Mouse (Mus musculus): Measurements from ENCODE around the gene Irf8. TPM values are rescaled to one million over a fixed set of nuclear protein-coding genes. Genes with fewer than 3 reads are reported as not detected.
"Not testable (repeated sequence)": the region's sequence is repeated elsewhere in the genome, so short reads cannot be mapped to it uniquely, and the experiment has no call there.

Gene Irf8
- total and polyA plus RNA-seq, 3 experiments: 11.9 to 74.7 (median 41.9) TPM

DNA sequence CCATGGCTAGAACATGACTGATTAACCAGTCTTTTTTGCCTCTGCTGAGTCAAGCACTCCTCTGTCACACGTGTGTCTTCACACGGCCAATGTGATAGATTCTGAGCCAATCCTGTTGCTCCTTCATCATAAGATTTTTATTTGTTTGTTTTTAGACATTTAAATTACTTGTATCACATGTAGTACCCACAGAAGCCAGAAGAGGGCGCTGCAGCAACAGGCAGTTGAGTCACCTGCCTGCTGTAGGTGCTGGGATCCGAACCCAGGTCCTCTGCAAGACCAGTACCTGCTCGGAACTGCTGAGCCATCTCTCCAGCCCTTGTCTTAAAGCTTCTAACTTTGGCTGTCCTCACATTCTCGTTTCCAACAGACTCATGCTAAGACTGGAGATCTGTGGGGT lies 13.1 kb upstream of the Irf8 start:
- DNase-seq: no peak

DNA sequence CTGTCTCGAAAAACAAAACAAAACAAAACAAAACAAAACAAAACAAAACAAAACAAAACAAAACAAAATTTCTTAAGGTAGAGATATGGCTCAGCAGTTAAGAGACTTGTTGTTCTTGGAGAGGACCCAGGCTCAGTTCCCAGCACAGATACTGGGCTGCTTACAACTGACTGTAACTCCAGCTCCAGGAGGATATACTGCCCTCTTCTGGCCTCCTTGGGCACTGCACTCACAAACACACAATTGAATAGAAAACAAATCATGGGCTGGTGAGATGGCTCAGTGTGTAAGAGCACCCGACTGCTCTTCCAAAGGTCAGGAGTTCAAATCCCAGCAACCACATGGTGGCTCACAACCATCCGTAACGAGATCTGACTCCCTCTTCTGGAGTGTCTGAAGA lies 12.1 kb upstream of the Irf8 start:
- not testable (repeated sequence) for DNase-seq

DNA sequence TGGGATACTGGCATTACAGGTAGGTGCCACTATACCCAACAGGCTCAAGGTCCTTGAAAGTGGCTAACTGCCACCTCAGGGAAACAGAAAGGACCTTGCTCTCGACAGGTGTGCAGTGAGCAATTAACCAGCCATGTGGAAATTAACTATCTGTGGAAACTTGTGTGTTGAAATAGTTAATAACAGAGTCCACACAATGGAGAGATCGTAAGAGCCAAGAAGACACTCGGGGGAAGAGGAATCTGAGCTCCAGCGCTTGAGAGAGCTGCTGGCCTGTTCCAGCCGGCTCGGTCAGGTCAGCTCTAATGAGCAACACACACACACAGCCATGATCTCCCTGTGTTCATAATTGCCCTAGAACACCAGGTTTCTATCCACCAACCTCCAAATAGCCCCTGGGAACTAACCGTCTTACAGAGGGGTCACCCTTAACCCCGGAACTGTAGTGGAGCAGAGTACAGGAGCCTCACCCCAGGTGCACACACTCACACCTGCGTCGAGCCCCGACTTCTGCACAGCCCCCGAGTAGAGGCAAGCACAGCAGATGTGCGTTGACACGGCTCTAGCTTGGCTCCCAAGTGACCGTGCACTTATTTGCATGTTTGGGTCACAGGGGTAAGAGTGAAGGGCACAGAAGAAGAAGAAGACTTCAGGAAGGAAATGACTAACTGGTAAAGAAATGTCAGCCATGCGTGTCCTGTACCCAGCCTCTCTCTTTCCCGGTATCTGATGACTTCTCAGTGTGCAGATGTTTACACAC lies 11.2 kb upstream of the Irf8 start:
- DNase-seq: no peak

DNA sequence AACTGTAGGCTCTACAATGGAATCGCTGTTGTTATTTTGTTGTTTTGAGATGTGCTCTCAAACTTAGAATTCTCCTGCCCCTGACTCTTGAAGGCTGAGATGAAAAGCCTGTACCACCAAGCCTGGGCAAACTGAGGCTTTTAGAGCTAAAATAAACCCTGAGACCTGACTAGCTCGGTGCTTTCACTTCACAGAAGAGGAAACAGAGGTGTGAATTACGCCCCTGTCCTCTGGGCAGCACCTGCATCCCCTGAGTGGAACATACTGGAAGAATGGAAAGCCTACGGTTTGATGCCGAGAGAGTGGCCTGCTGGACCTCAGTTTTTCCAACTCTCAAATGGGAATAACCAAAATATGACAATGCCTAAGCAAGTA lies 10.6 kb upstream of the Irf8 start:
- DNase-seq: no peak

DNA sequence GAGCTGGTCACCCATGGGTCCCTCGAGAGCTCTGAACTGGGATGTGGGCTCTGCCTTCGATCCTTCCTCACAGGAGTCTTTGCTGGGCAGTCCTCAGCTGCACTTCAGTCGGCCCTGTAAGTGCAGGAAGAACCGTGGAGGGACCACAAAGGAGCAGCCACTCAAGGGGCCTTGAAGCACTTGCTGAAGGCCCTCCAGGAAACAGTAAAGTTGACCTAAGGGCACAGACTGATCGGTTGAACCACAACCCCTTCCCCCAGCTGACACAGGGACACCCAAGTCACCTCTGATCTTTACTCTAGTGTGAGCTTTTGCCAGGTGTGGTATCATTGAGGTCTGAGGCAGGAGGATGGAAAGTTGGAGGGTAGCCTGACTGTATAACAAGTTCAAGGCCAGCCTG lies 10.1 kb upstream of the Irf8 start:
- no peak for DNase-seq

DNA sequence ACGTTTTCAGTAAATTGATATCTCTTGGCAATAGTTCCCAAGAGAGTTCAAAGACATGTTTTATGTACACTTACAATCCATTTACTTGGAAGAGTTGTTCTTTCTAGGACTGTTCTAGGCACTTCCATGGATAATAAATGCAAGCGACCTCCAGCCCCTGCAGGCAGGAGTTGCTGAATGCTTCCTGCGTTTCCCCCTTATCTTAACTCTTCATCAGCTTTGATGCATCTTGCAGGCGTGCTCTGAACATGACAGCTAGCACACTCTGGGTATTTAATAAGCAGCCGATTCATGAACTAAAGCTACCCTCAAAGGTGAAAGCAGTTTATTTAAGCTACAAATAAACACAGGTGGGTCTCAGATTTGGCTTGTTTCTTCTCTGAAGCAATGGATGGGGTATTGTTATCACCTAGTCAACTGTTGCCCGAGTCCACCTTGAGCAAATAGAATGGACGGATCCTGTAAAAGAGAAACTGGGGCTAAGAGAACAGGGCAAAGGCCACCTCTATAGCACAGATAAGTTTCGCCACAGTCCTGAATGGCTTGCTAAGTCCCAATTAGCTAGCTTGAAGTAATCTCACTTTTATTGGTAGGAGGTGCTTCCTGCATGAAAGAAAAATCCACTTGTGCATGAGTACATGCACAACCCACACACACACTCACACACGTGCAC lies 7.5 kb upstream of the Irf8 start:
- DNase-seq: no peak

DNA sequence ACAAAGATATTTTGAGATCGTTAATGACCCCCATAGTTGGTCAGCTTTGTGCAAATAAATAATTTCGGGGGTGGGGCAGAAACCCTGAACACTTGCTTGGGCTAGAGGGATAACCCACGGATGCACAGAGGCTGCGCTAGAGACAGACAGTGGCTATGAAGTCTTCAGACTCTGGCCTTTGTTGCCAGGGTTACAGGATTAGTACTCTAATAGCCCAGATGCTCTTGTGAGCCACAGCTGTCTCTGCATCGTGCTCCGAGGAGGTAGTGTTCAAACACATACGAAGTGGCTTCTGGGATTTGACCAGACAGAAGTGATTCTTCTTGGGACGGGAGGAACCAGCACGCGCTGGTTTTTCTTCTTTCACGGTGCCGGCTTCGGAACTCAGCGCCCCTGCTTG lies 4.6 kb upstream of the Irf8 start:
- DNase-seq: no peak

DNA sequence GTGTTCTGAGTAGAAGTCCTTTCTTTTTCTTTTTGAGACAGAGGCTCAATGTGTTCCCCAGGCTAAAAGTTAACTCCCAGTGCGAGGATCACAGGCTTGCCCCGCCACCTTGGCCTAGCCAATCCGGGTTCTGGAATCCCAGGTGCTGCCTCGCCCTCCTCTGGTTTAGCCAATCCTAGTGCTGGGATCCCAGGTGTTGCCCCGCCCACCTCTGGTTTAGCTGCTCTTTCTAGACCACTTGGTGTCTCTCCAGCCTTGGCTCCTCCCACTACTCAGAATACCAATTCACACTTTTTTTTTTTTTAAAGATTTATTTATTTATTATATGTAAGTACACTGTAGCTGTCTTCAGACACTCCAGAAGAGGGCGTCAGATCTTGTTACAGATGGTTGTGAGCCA lies 4.1 kb upstream of the Irf8 start:
- no peak for DNase-seq

DNA sequence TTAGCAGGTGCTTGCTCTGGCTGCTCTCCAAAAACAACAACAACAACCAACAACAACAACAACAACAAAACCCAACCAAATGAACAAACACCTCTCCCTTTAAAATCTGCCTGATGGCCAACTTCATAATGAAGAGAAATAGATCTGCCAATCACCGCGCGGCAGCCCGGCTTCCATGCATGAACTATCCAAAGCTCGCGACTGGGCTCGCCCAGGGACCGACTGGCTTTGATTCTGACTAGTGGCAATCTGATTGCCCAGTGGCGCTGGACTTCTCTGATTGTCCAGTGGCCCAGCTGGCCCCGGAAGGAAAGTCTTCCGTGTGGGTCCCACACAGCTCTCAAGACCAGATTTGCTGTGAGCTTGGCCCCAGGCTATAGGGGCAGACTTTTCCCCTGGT lies 328 bp downstream of the Irf8 start:
- peak; percentile 72 for DNase-seq

DNA sequence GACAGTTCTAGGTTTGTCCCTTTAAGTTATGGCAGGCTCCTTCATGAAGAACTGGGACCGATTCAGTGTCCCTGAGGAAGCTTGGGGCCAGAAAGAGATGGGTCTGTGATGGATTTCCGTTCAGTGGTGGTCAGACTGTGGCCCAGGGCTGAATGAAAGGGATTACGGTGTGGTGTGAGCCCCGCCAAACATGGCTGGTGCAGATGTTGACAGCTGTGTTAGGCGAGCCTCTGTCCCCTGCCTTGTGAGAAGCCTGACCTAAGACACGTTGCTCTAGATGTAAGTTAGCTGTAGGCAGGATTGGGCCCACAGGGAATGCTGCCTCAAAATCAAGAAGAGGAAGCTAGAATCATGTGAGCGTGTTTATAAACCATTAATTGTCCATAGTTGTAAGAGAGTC lies 1.0 kb downstream of the Irf8 start:
- no peak for DNase-seq

DNA sequence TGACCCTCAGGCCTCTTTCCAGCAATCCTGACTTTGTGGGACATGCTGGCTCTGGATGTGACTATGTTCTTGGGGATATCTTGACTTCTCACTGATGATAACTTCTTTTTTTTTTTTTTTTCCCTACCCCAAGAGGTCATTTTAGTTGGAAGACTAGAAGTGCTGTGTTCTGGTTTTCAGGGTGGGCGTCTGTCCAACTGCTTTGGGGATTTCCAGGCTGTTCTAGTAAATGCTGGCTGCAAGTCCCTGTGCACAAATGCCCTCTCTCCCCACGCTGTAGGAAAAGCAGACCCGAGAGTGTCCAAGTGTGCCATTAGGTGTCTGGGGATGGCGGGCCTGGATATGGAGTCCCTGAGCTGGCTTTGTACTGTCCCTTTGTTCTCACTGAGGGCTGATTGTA lies 2.6 kb downstream of the Irf8 start:
- DNase-seq: no peak

DNA sequence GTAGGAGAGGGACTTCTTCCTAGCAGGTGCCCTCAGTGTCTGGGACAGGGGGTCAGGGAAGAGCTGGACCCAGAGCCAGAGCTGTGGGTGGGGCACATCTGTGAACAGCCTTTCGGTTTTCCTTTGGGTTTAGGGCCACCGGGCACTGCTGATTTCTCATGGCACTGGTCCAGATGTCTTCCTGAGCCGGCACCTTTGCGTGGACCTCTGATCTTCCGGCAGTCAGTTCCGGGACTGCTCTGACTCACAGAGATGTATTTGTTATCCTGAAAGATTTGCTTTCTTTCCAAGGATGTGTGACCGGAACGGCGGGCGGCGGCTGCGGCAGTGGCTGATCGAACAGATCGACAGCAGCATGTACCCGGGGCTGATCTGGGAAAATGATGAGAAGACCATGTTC lies 3.4 kb downstream of the Irf8 start:
- peak; percentile 65 for DNase-seq

DNA sequence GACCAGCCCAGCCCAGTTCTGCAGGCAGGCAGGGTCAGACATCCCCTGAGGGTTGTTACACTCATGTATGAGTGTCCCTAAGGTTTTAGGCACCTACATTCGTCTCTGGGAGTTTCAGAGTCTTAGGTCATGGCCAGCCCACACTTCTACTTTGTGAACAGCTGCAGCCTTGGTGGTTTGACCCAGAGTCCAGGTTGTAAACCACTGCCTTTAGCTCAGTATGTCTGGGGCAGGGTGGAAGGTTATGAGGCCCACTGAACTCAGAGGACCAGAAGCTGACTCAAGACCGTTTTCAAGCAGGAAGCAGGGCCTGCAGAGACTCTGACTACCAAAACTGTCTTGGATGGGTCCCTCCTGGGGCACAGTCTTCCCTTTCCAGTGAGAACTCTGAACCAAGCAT lies 4.4 kb downstream of the Irf8 start:
- DNase-seq: no peak

DNA sequence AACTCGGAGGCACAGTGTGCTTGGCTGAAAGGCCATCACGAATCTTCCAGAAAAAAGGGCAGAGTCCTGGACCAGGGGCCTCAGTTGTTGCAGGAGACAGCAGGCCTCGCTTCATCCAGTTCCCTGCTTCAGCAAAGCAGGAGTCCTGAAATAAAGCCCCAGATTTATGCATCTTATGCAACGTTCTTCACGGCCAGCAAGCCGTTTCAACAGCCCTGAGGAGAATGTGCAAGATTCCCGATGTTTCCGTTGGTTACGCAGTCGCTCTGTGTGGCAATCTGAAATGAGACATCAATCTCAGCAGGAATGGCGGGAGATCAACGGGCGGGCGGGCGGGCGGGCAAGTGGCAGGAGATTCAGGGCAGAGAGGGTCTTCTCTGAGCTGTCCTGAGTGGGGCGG lies 4.8 kb downstream of the Irf8 start:
- peak; percentile 62 for DNase-seq

DNA sequence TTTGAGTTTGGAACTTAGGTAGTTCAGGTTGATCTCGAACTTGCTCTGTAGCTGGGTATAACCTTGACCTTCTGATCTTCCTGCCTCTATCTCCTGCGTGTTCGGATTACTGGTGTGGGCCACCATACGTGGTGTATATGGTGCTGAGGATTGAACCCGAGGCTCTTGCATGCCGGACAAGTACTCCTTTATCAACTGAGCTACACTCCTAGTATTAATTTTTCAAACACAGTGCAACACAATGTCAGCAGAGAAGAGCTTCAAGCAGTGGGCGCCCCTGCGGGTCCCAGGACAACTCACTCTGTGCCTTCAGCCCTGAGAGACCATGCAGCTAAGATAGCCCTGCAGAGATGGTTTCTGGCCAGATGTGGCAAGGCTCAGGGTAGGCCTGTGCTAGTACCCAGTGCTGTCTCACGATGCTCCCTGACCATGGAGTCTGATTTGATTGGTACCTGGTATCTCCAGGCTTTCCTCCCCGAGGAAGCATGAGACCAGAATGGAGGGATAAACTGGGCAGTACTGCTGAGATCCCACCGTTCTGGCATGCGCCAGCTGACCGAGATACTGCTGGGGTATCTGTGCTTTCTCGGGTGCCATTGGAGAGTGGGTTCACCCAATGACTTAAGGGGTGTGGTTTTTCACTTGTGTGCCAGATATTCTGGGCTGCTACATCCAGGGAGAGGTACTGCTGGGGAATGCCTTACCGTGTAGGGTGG lies 5.8 kb downstream of the Irf8 start:
- no peak for DNase-seq

DNA sequence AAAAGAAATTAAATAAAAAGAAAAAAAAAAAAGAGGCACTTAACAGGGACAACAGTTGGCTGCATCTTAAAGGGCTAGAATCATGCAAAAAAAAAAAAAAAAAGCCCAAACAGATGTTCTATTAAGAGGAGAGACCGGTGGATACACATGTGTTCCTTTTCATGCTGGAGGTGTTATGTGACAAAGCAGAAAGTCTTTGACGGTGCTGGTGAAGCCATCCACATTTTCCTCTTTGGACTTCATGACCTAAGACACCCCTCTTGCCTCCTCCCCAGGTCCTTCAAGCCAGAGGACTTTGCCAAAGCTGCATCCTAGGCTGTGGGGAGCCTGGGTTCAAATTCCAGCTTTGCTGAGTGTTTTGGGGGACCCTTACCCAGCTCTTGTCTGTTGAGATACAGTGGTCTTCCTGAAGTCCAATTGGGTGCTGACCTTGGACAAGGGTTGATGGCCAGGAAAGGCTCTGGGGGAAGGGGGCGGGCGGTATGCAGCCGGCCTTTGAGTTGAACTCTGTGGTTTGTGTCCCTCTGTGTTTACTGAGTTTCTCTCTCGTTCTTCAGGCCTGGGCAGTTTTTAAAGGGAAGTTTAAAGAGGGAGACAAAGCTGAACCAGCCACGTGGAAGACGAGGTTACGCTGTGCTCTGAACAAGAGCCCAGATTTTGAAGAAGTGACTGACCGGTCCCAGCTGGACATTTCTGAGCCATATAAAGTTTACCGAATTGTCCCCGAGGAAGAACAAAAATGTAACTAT lies 7.2 kb downstream of the Irf8 start:
- no peak for DNase-seq

DNA sequence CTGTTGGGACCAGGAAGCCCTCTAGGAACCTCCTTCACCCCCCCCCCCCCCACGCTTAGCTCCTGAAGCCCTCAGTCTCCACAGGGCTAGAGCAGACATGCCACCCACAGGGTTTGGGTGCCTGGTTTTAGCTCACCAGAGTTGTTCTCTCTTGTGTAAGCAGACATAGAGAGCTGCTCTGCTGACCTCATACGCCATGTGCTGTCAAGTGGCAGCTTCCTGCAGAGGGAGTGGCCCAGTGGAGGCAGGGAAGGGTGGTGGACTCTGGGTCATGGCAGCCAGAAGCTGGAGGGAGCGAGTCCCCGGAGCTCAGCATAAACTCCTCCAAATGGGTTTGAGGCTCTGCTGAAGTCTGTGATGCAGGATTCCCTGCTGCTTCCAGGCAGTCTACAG lies 7.7 kb downstream of the Irf8 start:
- no peak for DNase-seq

DNA sequence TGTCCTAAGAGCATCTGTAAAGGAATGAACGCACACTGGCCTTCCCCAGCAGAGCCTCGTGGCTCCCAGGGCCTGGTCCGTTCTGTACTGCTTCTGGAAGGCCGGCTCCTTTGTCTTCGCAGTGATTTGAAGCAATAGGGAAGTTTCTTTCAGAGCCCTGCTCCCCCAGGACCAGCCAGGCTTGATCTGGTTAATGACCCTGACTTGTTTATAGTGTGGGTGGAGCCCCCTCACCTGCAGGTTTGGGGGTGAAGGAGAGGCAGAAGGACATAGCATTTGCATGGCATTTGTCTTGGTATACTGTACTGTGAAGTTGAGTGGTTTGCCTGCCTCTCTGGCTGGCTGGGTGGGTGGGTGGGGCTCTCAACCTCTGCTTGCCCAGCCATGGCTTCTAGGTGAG lies 8.3 kb downstream of the Irf8 start:
- DNase-seq: no peak

DNA sequence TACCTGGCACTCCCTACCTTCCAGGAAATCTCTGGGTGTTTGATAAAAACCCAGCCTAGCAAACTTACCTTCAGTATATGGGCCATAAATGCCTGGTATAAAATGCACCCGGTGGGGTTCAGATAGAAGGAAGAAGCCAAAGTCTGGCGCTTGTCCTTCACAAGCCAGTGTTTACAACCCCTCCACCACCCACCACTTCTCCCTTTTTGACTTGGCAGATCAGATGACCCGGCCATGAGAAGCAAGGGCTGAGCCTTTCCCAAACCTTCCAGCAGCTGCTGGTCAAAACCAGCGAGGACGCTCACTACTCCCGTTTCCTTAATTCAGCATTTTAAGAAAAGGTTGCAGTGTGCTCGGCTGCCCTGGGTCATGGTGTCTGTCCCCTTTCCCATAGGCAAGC lies 9.1 kb downstream of the Irf8 start:
- DNase-seq: no peak

DNA sequence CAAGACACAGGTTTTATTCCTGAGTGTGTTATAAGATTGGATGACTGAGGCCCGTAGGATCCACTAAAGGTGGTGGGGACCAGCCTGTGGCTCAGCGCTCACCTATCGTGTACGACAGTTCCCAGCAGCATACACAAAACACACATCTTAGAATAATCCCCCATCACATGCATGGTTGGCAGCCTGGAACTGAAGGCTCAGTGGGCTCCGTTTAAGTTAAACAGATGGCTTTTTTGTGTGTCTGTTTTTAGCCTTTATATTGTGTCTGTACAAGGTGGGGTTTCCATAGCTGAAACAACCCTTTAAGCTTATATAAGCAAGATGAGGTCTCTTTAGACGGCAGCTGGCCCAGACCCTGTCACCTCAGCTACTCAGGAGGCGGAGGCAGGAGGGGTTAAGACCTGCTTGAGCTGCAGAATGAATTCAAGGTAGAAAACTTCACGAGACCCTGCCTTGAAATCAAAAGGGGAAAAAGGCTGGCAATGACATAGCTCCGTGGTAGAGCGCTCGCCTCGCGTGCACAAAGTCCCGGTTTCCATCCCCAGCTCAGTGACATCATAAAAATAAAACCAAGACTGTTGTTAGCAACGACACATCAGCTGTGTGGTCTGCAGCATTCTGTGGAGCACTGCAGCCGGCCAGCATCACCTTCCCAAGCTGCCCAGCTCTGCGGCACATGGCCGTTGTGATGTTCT lies 10.0 kb downstream of the Irf8 start:
- DNase-seq: no peak

DNA sequence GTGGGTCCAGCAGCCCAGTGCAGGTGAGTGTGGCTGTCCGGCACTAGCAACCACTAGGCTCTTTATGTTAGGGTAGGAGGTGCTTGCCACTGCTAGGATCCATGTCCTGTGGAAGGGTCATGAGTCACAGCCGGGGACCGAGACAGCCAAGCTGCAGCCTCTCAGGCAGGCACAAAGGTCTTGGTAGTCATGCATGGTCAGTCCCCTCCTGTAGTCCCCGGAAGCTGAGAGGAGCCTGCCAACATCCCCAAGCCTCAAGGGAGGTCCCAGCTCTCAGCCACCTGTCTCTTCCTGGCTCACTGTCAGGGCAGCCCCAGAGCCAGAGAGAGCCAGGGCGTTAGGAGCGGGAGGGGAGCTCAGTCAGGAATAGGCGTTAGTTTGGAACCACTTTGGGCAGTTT lies 11.1 kb downstream of the Irf8 start:
- no peak for DNase-seq

DNA sequence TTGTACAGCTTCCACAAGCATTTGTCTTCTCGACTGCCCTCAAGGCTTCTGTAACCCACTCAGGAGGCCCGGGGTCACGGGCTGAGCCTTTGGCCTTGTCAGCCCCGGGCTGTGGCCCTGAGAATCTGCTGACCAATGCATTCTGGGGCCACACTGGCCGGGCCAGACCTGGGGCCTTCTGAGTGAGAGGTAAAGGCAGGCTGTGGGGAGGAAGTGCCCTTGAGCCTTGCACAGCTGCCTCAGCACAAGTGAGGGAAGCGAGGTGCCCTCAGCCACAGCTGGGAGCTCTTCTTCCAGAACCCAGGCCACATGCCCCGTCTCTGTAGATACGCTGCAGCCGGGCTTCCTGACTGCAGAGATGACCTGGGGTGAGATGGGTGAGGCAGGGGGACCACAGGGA lies 14.5 kb downstream of the Irf8 start:
- peak; percentile 85 for DNase-seq

Measured in adrenal gland, adult 2 months (tissue).